In the genomic region with DNA sequence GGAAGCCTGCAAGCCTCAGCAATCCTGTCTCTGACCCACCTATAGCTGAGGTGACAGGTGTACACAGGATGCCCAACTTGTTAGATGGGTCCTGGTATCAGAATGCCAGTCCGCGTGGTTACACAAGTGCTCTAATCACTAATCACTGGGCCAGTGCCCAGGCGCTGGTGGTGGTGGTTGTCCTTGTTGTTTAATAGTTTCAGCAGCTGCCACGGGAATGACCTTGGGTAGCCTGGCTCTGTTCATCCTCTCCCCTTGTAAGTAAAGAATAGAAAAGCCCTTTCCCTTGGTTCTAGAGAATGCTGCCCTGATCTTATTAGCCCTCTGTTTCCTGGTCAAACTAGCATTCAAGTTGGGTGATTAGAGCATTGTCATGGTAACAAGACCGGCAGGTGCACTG, we compare ENCODE assay signal across 21 mouse cellular contexts. TPM values are rescaled to one million over a fixed set of nuclear protein-coding genes. Genes with fewer than 3 reads are reported as not detected.
A peak's percentile ranks its signal among the peaks of the same experiment; 100 is the strongest.
DNase-seq lines count a peak whose midpoint lies in the region; ATAC-seq and TF ChIP-seq lines count a peak whose summit lies in the region.
"Had no signal": no experiment of that assay in that cellular context is flagged by ENCODE, and none has a peak within 500 bp of the region (broad histone marks: within the 10 kb centered on the region; RNA-seq: fewer than 3 reads in every experiment).

No protein-coding gene starts in this region.

- TF ChIP-seq POLR2A in heart, adult 2 months (IDR thresholded peaks at IDR 0.05; ENCODE audit: insufficient read depth, low read depth, low read length) = no peak

- H3K27ac ChIP-seq in heart, adult 2 months = peak overlapping the region; percentile 79
- no peak overlapping the region for H3K27ac ChIP-seq in heart, embryonic 10.5 days
- H3K27ac ChIP-seq in heart, postnatal 0 days (ENCODE audit: low read depth) = peak overlapping the region; percentile 85
- no peak overlapping the region for H3K27ac ChIP-seq in hindbrain, embryonic 11.5 days (ENCODE audit: low read depth, low read length)
- no peak overlapping the region for H3K27ac ChIP-seq in hindbrain, embryonic 10.5 days
- H3K27ac ChIP-seq: forebrain, embryonic 15.5 days; hindbrain, embryonic 15.5 days; liver, embryonic 15.5 days had no signal

- no peak overlapping the region for H3K4me2 ChIP-seq in heart, postnatal 0 days (ENCODE audit: low read depth, low read length)
- no peak overlapping the region for H3K4me2 ChIP-seq in hindbrain, embryonic 11.5 days (replicated peaks; ENCODE audit: low read depth, low read length)
- H3K4me2 ChIP-seq: forebrain, embryonic 15.5 days; hindbrain, embryonic 15.5 days; liver, embryonic 15.5 days had no signal

- H3K9me3 ChIP-seq in heart, embryonic 10.5 days = no peaks in the 10 kb centered on the region
- H3K9me3 ChIP-seq in heart, postnatal 0 days (replicated peaks; ENCODE audit: control insufficient read depth, low read length) = no peaks in the 10 kb centered on the region
- H3K9me3 ChIP-seq in hindbrain, embryonic 11.5 days (ENCODE audit: control insufficient read depth, low read length) = no peaks in the 10 kb centered on the region
- H3K9me3 ChIP-seq in hindbrain, embryonic 10.5 days = no peaks in the 10 kb centered on the region
- H3K9me3 ChIP-seq: forebrain, embryonic 15.5 days; hindbrain, embryonic 15.5 days; liver, embryonic 15.5 days had no signal

- no peak overlapping the region for H3K9ac ChIP-seq in heart, adult 2 months (ENCODE audit: low read depth, low read length)
- H3K9ac ChIP-seq in heart, postnatal 0 days (replicated peaks; ENCODE audit: low read depth, low read length) = no peak overlapping the region
- no peak overlapping the region for H3K9ac ChIP-seq in hindbrain, embryonic 11.5 days (ENCODE audit: low read depth, low read length)
- H3K9ac ChIP-seq: forebrain, embryonic 15.5 days; hindbrain, embryonic 15.5 days; liver, embryonic 15.5 days had no signal

- TF ChIP-seq EP300 in heart, adult 2 months (IDR thresholded peaks at IDR 0.05; ENCODE audit: insufficient read depth, low read depth, low read length) = peak; percentile 77; the same call in 1 of the 2 replicates
- no peak for TF ChIP-seq EP300 in heart, postnatal 0 days (IDR thresholded peaks at IDR 0.05; ENCODE audit: low read depth)

- no peak for TF ChIP-seq CTCF in heart, adult 2 months (IDR thresholded peaks at IDR 0.05)
- TF ChIP-seq CTCF in heart, postnatal 0 days (IDR thresholded peaks at IDR 0.05; ENCODE audit: low read depth) = no peak

- no peaks in the 10 kb centered on the region for H3K27me3 ChIP-seq in heart, adult 2 months (ENCODE audit: control insufficient read depth, insufficient read depth, low read length)
- H3K27me3 ChIP-seq in heart, embryonic 10.5 days (ENCODE audit: insufficient read depth, poor library complexity, severe bottlenecking) = no peaks in the 10 kb centered on the region
- H3K27me3 ChIP-seq in heart, postnatal 0 days (ENCODE audit: control insufficient read depth, insufficient read depth, low read length) = no peaks in the 10 kb centered on the region
- H3K27me3 ChIP-seq in hindbrain, embryonic 11.5 days (ENCODE audit: control insufficient read depth, insufficient read depth, low read length) = no peaks in the 10 kb centered on the region
- H3K27me3 ChIP-seq in hindbrain, embryonic 10.5 days (ENCODE audit: insufficient read depth, poor library complexity, severe bottlenecking) = no peaks in the 10 kb centered on the region
- H3K27me3 ChIP-seq: forebrain, embryonic 15.5 days; hindbrain, embryonic 15.5 days; liver, embryonic 15.5 days had no signal

- peak; percentile 82 for ATAC-seq in heart, postnatal 0 days (ENCODE audit: insufficient read depth, low read depth)
- ATAC-seq in hindbrain, embryonic 11.5 days (ENCODE audit: low FRiP score) = no peak
- ATAC-seq: forebrain, embryonic 15.5 days had no signal

- intact Hi-C loops in heart, adult 2 months (cut with DNase I) = no loop called here

- DNase-seq in heart, adult 2 months = peak; percentile 38 to 73
- DNase-seq in heart, embryonic 10.5 days (ENCODE audit: low spot score) = no peak
- peak; percentile 46 for DNase-seq in urinary bladder, postnatal 14 days (ENCODE audit: low spot score)
- no peak for DNase-seq in urinary bladder, postnatal 25 days (ENCODE audit: low spot score)
- peak; percentile 61 for DNase-seq in heart, postnatal 0 days (ENCODE audit: low spot score)
- DNase-seq in hindbrain, embryonic 11.5 days (ENCODE audit: low spot score) = no peak
- no peak for DNase-seq in hindbrain, embryonic 10.5 days (ENCODE audit: low spot score)
- DNase-seq in frontal cortex, postnatal 14 days (ENCODE audit: low spot score in 2 of 2) = no peak
- DNase-seq: B cell, adult 2 months; cerebellum, adult 11 months; gastrocnemius, postnatal 14 days; kidney, postnatal 4 days; layer of hippocampus, postnatal 36 days; left cerebral cortex, postnatal 4 days; lung, postnatal 14 days; thymus, postnatal 36 days had no signal

- H3K79me2 ChIP-seq in heart, adult 2 months (replicated peaks; ENCODE audit: control insufficient read depth, insufficient read depth, low read length) = no peaks in the 10 kb centered on the region

- 50% methylated on average over 5 of the region's 5 CpGs for WGBS in heart, adult 2 months
- WGBS in heart, embryonic 10.5 days = 69% methylated on average over 5 of the region's 5 CpGs
- WGBS in heart, postnatal 0 days = 40% methylated on average over 5 of the region's 5 CpGs
- 71% methylated on average over 5 of the region's 5 CpGs for WGBS in hindbrain, embryonic 11.5 days
- WGBS in hindbrain, embryonic 10.5 days = 66% methylated on average over 5 of the region's 5 CpGs

- H3K4me3 ChIP-seq in heart, adult 2 months = no peak overlapping the region
- no peak overlapping the region for H3K4me3 ChIP-seq in heart, embryonic 10.5 days
- no peak overlapping the region for H3K4me3 ChIP-seq in heart, postnatal 0 days (ENCODE audit: low read depth, low read length)
- H3K4me3 ChIP-seq in hindbrain, embryonic 11.5 days (ENCODE audit: low read depth, low read length) = no peak overlapping the region
- no peak overlapping the region for H3K4me3 ChIP-seq in hindbrain, embryonic 10.5 days
- H3K4me3 ChIP-seq: forebrain, embryonic 15.5 days; hindbrain, embryonic 15.5 days; liver, embryonic 15.5 days had no signal

- H3K4me1 ChIP-seq in heart, adult 2 months (ENCODE audit: control insufficient read depth, insufficient read depth, low read length) = peaks cover 4% of the 10 kb centered on the region
- H3K4me1 ChIP-seq in heart, embryonic 10.5 days = 0 out of 2 replicates have a peak, but pooled peaks cover under 1% of the 10 kb centered on the region
- H3K4me1 ChIP-seq in heart, postnatal 0 days (ENCODE audit: control insufficient read depth, insufficient read depth) = peaks cover 12% of the 10 kb centered on the region; the same call in 1 of the 2 replicates
- no peaks in the 10 kb centered on the region for H3K4me1 ChIP-seq in hindbrain, embryonic 11.5 days (replicated peaks; ENCODE audit: control insufficient read depth, insufficient read depth, low read length)
- no peaks in the 10 kb centered on the region for H3K4me1 ChIP-seq in hindbrain, embryonic 10.5 days (replicated peaks)
- H3K4me1 ChIP-seq: liver, embryonic 15.5 days had no signal

- H3K36me3 ChIP-seq in heart, adult 2 months (ENCODE audit: control insufficient read depth, insufficient read depth, low read length) = no peaks in the 10 kb centered on the region; the same call in 1 of the 2 replicates
- peaks cover 75% of the 10 kb centered on the region for H3K36me3 ChIP-seq in heart, embryonic 10.5 days
- peaks cover 60% of the 10 kb centered on the region for H3K36me3 ChIP-seq in heart, postnatal 0 days (replicated peaks; ENCODE audit: control insufficient read depth, insufficient read depth, low read length)
- no peaks in the 10 kb centered on the region for H3K36me3 ChIP-seq in hindbrain, embryonic 11.5 days (ENCODE audit: control insufficient read depth, insufficient read depth, low read length)
- peaks cover 74% of the 10 kb centered on the region for H3K36me3 ChIP-seq in hindbrain, embryonic 10.5 days

RNA-seq across cellular contexts. Expression of gene Usb1, which starts 9.6 kb away (rescaled TPM):
- 10 to 100 TPM; 12.2 to 15.2 TPM for total RNA-seq in heart, adult 2 months (2021)
- 23.9 and 31.1 TPM in 2 replicates for polyA plus RNA-seq in heart, adult 2 months (2012; rRNA removed)
- 31.5 and 33.0 TPM in 2 replicates for polyA plus RNA-seq in heart, embryonic 10.5 days (2016; fragmentation: Nextera tagmentation; extraction: Ambion mirVana)
- total RNA-seq in heart, postnatal 0 days (2014; rRNA removed; ENCODE audit: low replicate concordance) = 37.3 and 49.0 TPM in 2 replicates
- 28.8 and 29.6 TPM in 2 replicates for polyA plus RNA-seq in heart, postnatal 0 days (2015; fragmentation: Nextera tagmentation; extraction: Ambion mirVana)
- polyA plus RNA-seq in hindbrain, embryonic 11.5 days (2014; fragmentation: Nextera tagmentation; extraction: Ambion mirVana) = 36.5 and 40.3 TPM in 2 replicates
- 48.5 and 48.8 TPM in 2 replicates for polyA plus RNA-seq in hindbrain, embryonic 10.5 days (2016; fragmentation: Nextera tagmentation; extraction: Ambion mirVana)

RNA-seq across cellular contexts. Expression of gene Zfp319, which starts 10.0 kb away (rescaled TPM):
- total RNA-seq in heart, adult 2 months (2021) = 1 to 10 TPM; 7.6 to 8.1 TPM
- 5.5 and 7.3 TPM in 2 replicates for polyA plus RNA-seq in heart, adult 2 months (2012; rRNA removed)
- polyA plus RNA-seq in heart, embryonic 10.5 days (2016; fragmentation: Nextera tagmentation; extraction: Ambion mirVana) = 7.5 TPM in 2 replicates
- total RNA-seq in heart, postnatal 0 days (2014; rRNA removed; ENCODE audit: low replicate concordance) = 7.0 and 7.8 TPM in 2 replicates
- 3.0 and 3.6 TPM in 2 replicates for polyA plus RNA-seq in heart, postnatal 0 days (2015; fragmentation: Nextera tagmentation; extraction: Ambion mirVana)
- polyA plus RNA-seq in hindbrain, embryonic 11.5 days (2014; fragmentation: Nextera tagmentation; extraction: Ambion mirVana) = 8.9 and 10.0 TPM in 2 replicates
- 12.4 and 16.6 TPM in 2 replicates for polyA plus RNA-seq in hindbrain, embryonic 10.5 days (2016; fragmentation: Nextera tagmentation; extraction: Ambion mirVana)

RNA-seq across cellular contexts. Expression of gene Mmp15, which starts 10.3 kb away (rescaled TPM):
- 10 to 100 TPM; 53.4 to 67.5 TPM for total RNA-seq in heart, adult 2 months (2021)
- polyA plus RNA-seq in heart, adult 2 months (2012; rRNA removed) = 56.7 and 58.4 TPM in 2 replicates
- polyA plus RNA-seq in heart, embryonic 10.5 days (2016; fragmentation: Nextera tagmentation; extraction: Ambion mirVana) = 30.9 and 50.2 TPM in 2 replicates
- 132 and 171 TPM in 2 replicates for total RNA-seq in heart, postnatal 0 days (2014; rRNA removed; ENCODE audit: low replicate concordance)
- 30.1 and 32.9 TPM in 2 replicates for polyA plus RNA-seq in heart, postnatal 0 days (2015; fragmentation: Nextera tagmentation; extraction: Ambion mirVana)
- polyA plus RNA-seq in hindbrain, embryonic 11.5 days (2014; fragmentation: Nextera tagmentation; extraction: Ambion mirVana) = 13.0 and 15.7 TPM in 2 replicates
- polyA plus RNA-seq in hindbrain, embryonic 10.5 days (2016; fragmentation: Nextera tagmentation; extraction: Ambion mirVana) = 15.2 and 19.4 TPM in 2 replicates

RNA-seq across cellular contexts. Expression of gene Tepp, which starts 31.4 kb away (rescaled TPM):
- not detected for total RNA-seq in heart, adult 2 months (2021)
- polyA plus RNA-seq in heart, adult 2 months (2012; rRNA removed) = 0.44 and 0.59 TPM in 2 replicates
- polyA plus RNA-seq in heart, embryonic 10.5 days (2016; fragmentation: Nextera tagmentation; extraction: Ambion mirVana) = not detected in 2 replicates
- total RNA-seq in heart, postnatal 0 days (2014; rRNA removed; ENCODE audit: low replicate concordance) = not detected in 2 replicates
- polyA plus RNA-seq in heart, postnatal 0 days (2015; fragmentation: Nextera tagmentation; extraction: Ambion mirVana) = not detected in 2 replicates
- polyA plus RNA-seq in hindbrain, embryonic 11.5 days (2014; fragmentation: Nextera tagmentation; extraction: Ambion mirVana) = not detected in 2 replicates
- polyA plus RNA-seq in hindbrain, embryonic 10.5 days (2016; fragmentation: Nextera tagmentation; extraction: Ambion mirVana) = not detected in 2 replicates
- total RNA-seq: gastrocnemius, postnatal 14 days; layer of hippocampus, postnatal 36 days had no signal
- polyA plus RNA-seq: liver, embryonic 15.5 days; small intestine, adult 2 months; stomach, embryonic 14.5 days had no signal

RNA-seq across cellular contexts. Expression of gene Cngb1, which starts 35.3 kb away (rescaled TPM):
- total RNA-seq in heart, adult 2 months (2021) = under 1 TPM; 0.61 to 0.63 TPM
- polyA plus RNA-seq in heart, adult 2 months (2012; rRNA removed) = 1.00 and 1.2 TPM in 2 replicates
- polyA plus RNA-seq in heart, embryonic 10.5 days (2016; fragmentation: Nextera tagmentation; extraction: Ambion mirVana) = 0.17 TPM in 1 of 2 replicates, not detected in the other
- not detected in 2 replicates for total RNA-seq in heart, postnatal 0 days (2014; rRNA removed; ENCODE audit: low replicate concordance)
- 1.1 and 1.4 TPM in 2 replicates for polyA plus RNA-seq in heart, postnatal 0 days (2015; fragmentation: Nextera tagmentation; extraction: Ambion mirVana)
- 0.66 and 0.71 TPM in 2 replicates for polyA plus RNA-seq in hindbrain, embryonic 11.5 days (2014; fragmentation: Nextera tagmentation; extraction: Ambion mirVana)
- 0.07 and 0.59 TPM in 2 replicates for polyA plus RNA-seq in hindbrain, embryonic 10.5 days (2016; fragmentation: Nextera tagmentation; extraction: Ambion mirVana)

Comparison
In these comparisons a context has a peak if more than half of its experiments do, and no peak if none do; other contexts are left out.
1. DNase-seq: peak in heart, adult 2 months (2 of 2), urinary bladder, postnatal 14 days (single experiment) and heart, postnatal 0 days (single experiment); none in heart, embryonic 10.5 days (single experiment), urinary bladder, postnatal 25 days (single experiment), hindbrain, embryonic 11.5 days (single experiment), hindbrain, embryonic 10.5 days (single experiment) and frontal cortex, postnatal 14 days (0 of 2).
2. H3K27ac ChIP-seq: peak in heart, adult 2 months (single experiment) and heart, postnatal 0 days (single experiment); none in heart, embryonic 10.5 days (single experiment), hindbrain, embryonic 11.5 days (single experiment) and hindbrain, embryonic 10.5 days (single experiment).